Mouse (Mus musculus) brain, embryonic 14.5 days (tissue): ENCODE data around the gene Elovl6.

Source experiments
- CTCF ChIP-seq: fragments of 200-500 bp; IDR thresholded peaks from 2 replicates; pipeline ENCODE4 v1.5.1; 2012; ENCODE audit warnings: inconsistent platforms, mild to moderate bottlenecking, moderate library complexity, borderline replicate concordance; ENCODE audit not compliant: insufficient read depth, insufficient read length; ENCODE audit errors: extremely low read depth
- POLR2A ChIP-seq: fragments of 200-500 bp; IDR thresholded peaks from 2 replicates; pipeline ENCODE4 v1.6.1; 2012; ENCODE audit warnings: mild to moderate bottlenecking, inconsistent platforms, borderline replicate concordance; ENCODE audit not compliant: poor library complexity, insufficient read depth, insufficient read length, severe bottlenecking; ENCODE audit errors: extremely low read depth

DNA sequence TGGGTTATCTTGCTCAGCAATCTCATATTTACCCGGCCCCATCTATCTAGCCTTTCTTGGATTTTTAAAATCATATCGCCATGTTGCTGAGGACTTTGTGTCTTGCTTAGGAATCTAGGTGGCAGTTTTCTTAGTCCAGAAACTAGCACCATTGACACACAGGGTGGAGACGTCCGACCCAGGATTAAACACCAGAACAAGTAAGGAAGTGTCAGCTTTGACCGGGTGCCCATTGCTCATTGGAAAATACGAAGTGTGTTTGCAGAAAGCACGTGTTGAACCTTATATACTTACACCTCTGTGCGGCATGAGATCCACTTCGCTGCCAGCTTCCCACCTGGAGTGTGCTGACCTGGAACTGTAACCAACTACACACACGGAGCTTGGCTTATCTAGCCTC, 57.5 kb downstream of the Elovl6 start:
- TF ChIP-seq POLR2A (no peak), CTCF (no peak)
